Mouse (Mus musculus) heart, embryonic 10.5 days (tissue): ENCODE results near the gene Dxo. TPM values are rescaled to one million over a fixed set of nuclear protein-coding genes. Genes with fewer than 3 reads are reported as not detected.

Experiments
- microRNA-seq: library from miRNA; unstranded; fragments of <30 nt; microRNA quantifications from one replicate; pipeline ENCODE4, GENCODE M21; 2017
- polyA plus RNA-seq: library from polyadenylated mRNA; unstranded; fragments of >200 nt; fragmentation: Nextera tagmentation; extraction: Ambion mirVana; gene quantifications from 2 replicates; pipeline ENCODE4 v1.2.1, GENCODE M21; 2016

The Dxo gene
- polyA plus RNA-seq, 1 experiment from 2014 or later = 62.2 TPM

Small RNA genes lying within 50 kb of the gene (microRNA-seq; reads per million reads assigned to microRNA genes)
- gene Mir6970 (1.3 reads per million), gene Mir6971 (not detected), gene Mir6972 (not detected)

Other genes with a start within 250 kb of the Dxo start
- gene Gpsm3, start 247.2 kb upstream of the Dxo start, polyA plus RNA-seq = 6.8 and 11.0 TPM in 2 replicates
- 10.2 and 16.6 TPM in 2 replicates for gene Pbx2, start 245.8 kb upstream of the Dxo start, polyA plus RNA-seq
- gene Ager, start 239.2 kb upstream of the Dxo start, polyA plus RNA-seq = 5.3 and 5.6 TPM in 2 replicates
- 139 and 157 TPM in 2 replicates for gene Rnf5, start 233.3 kb upstream of the Dxo start, polyA plus RNA-seq
- gene Agpat1, start 232.8 kb upstream of the Dxo start, polyA plus RNA-seq = 44.8 and 57.8 TPM in 2 replicates
- gene Egfl8, start 221.0 kb upstream of the Dxo start, polyA plus RNA-seq = 0.49 and 1.7 TPM in 2 replicates
- 24.3 and 27.5 TPM in 2 replicates for gene Ppt2, start 208.5 kb upstream of the Dxo start, polyA plus RNA-seq
- 0.11 TPM in 1 of 2 replicates, not detected in the other for gene Prrt1, start 207.5 kb upstream of the Dxo start, polyA plus RNA-seq
- gene Fkbpl, start 192.3 kb upstream of the Dxo start, polyA plus RNA-seq = 12.6 TPM in 2 replicates
- gene Atf6b, start 189.9 kb upstream of the Dxo start, polyA plus RNA-seq = 74.0 and 76.8 TPM in 2 replicates
- 0.04 and 0.07 TPM in 2 replicates for gene Tnxb, start 166.5 kb upstream of the Dxo start, polyA plus RNA-seq
- gene C4b, start 93.1 kb upstream of the Dxo start, polyA plus RNA-seq = not detected in 2 replicates
- gene Cyp21a1, start 32.5 kb upstream of the Dxo start, polyA plus RNA-seq = not detected in 2 replicates
- 22.3 and 22.8 TPM in 2 replicates for gene Stk19, start 74 bp upstream of the Dxo start, polyA plus RNA-seq
- 39.9 and 43.6 TPM in 2 replicates for gene Skiv2l, start 13.2 kb downstream of the Dxo start, polyA plus RNA-seq
- 89.6 and 104 TPM in 2 replicates for gene Nelfe, start 13.4 kb downstream of the Dxo start, polyA plus RNA-seq
- 1.3 and 11.4 TPM in 2 replicates for gene Cfb, start 25.5 kb downstream of the Dxo start, polyA plus RNA-seq
- 2.2 and 4.1 TPM in 2 replicates for gene Zbtb12, start 42.5 kb downstream of the Dxo start, polyA plus RNA-seq
- not detected in 2 replicates for gene Gm20547, start 45.0 kb downstream of the Dxo start, polyA plus RNA-seq
- gene C2, start 61.2 kb downstream of the Dxo start, polyA plus RNA-seq = 0.67 and 1.6 TPM in 2 replicates
- 46.3 and 66.0 TPM in 2 replicates for gene Ehmt2, start 61.5 kb downstream of the Dxo start, polyA plus RNA-seq
- 0.10 and 0.41 TPM in 2 replicates for gene Slc44a4, start 77.4 kb downstream of the Dxo start, polyA plus RNA-seq
- gene Neu1, start 94.2 kb downstream of the Dxo start, polyA plus RNA-seq = 21.3 and 25.5 TPM in 2 replicates
- 0.20 TPM in 1 of 2 replicates, not detected in the other for gene Hspa1b, start 122.2 kb downstream of the Dxo start, polyA plus RNA-seq
- 0.52 TPM in 1 of 2 replicates, not detected in the other for gene Gm20481, start 132.9 kb downstream of the Dxo start, polyA plus RNA-seq
- 1.8 and 2.4 TPM in 2 replicates for gene Hspa1a, start 135.1 kb downstream of the Dxo start, polyA plus RNA-seq
- gene Hspa1l, start 135.7 kb downstream of the Dxo start, polyA plus RNA-seq = 1.6 and 1.7 TPM in 2 replicates
- 197 and 247 TPM in 2 replicates for gene Lsm2, start 144.8 kb downstream of the Dxo start, polyA plus RNA-seq
- 112 and 166 TPM in 2 replicates for gene Vars, start 164.0 kb downstream of the Dxo start, polyA plus RNA-seq
- 0.26 and 0.34 TPM in 2 replicates for gene Vwa7, start 179.6 kb downstream of the Dxo start, polyA plus RNA-seq
- gene Sapcd1, start 191.0 kb downstream of the Dxo start, polyA plus RNA-seq = 3.3 and 4.0 TPM in 2 replicates
- gene Msh5, start 209.7 kb downstream of the Dxo start, polyA plus RNA-seq = 3.9 and 5.4 TPM in 2 replicates
- 374 and 380 TPM in 2 replicates for gene Clic1, start 212.9 kb downstream of the Dxo start, polyA plus RNA-seq
- gene Ddah2, start 222.0 kb downstream of the Dxo start, polyA plus RNA-seq = 192 and 290 TPM in 2 replicates
- gene Ly6g6c, start 228.4 kb downstream of the Dxo start, polyA plus RNA-seq = not detected in 2 replicates
- gene Mpig6b, start 229.2 kb downstream of the Dxo start, polyA plus RNA-seq = 0.63 and 1.0 TPM in 2 replicates
- gene Ly6g6e, start 239.9 kb downstream of the Dxo start, polyA plus RNA-seq = 0.18 and 0.39 TPM in 2 replicates
- 2.5 and 2.6 TPM in 2 replicates for gene Ly6g6d, start 241.0 kb downstream of the Dxo start, polyA plus RNA-seq
- gene Ly6g6f, start 248.6 kb downstream of the Dxo start, polyA plus RNA-seq = 0.91 and 1.0 TPM in 2 replicates